Mouse (Mus musculus) gastrocnemius, adult 18-20 months (tissue): Measurements from ENCODE around the gene Nbl1. TPM values are rescaled to one million over a fixed set of nuclear protein-coding genes. Genes with fewer than 3 reads are reported as not detected.

Source experiments
- DNase-seq: peaks from one replicate; pipeline ENCODE4 v3.0.0; 2021; ENCODE audit warnings: low spot score
- total RNA-seq, 2 experiments: library from RNA; stranded (reverse); gene quantifications; 2 replicates each; pipeline ENCODE4 v1.2.3; 2021

Gene Nbl1
- total RNA-seq, 2 experiments from 2014 or later, result 18.5 to 29.9 TPM

- DNase-seq, result no peak
Measured at GRCm38 (mm10) chr4:139101546-139101945, 8.8 kb upstream of the Nbl1 start.

- DNase-seq, result no peak
Measured at GRCm38 (mm10) chr4:139100326-139100725, 7.5 kb upstream of the Nbl1 start.

GRCm38 (mm10) chr4:139096201-139096600 is 3.4 kb upstream of the Nbl1 start:
- DNase-seq, result no peak

GRCm38 (mm10) chr4:139095406-139095805 is 2.6 kb upstream of the Nbl1 start:
- DNase-seq, result no peak

GRCm38 (mm10) chr4:139093196-139093530 is 370 bp upstream of the Nbl1 start:
- DNase-seq, result no peak

GRCm38 (mm10) chr4:139091478-139092355 is 1.1 kb downstream of the Nbl1 start:
- DNase-seq, result peak; percentile 43

GRCm38 (mm10) chr4:139091066-139091465 is 1.7 kb downstream of the Nbl1 start:
- no peak for DNase-seq

GRCm38 (mm10) chr4:139090303-139090940 is 2.4 kb downstream of the Nbl1 start:
- no peak for DNase-seq

- no peak for DNase-seq
Measured at GRCm38 (mm10) chr4:139088982-139089671, 3.7 kb downstream of the Nbl1 start.

GRCm38 (mm10) chr4:139086984-139087383 is 5.8 kb downstream of the Nbl1 start:
- DNase-seq, result no peak

- DNase-seq, result peak; percentile 89
Measured at GRCm38 (mm10) chr4:139086037-139086436, 6.8 kb downstream of the Nbl1 start.

GRCm38 (mm10) chr4:139085337-139085736 is 7.5 kb downstream of the Nbl1 start:
- DNase-seq, result no peak

- DNase-seq, result no peak
Measured at GRCm38 (mm10) chr4:139082790-139083564, 9.8 kb downstream of the Nbl1 start.

- no peak for DNase-seq
Measured at GRCm38 (mm10) chr4:139081270-139081931, 11.4 kb downstream of the Nbl1 start.

GRCm38 (mm10) chr4:139080259-139080658 is 12.5 kb downstream of the Nbl1 start:
- DNase-seq, result no peak

GRCm38 (mm10) chr4:139079439-139079838 is 13.4 kb downstream of the Nbl1 start:
- no peak for DNase-seq

GRCm38 (mm10) chr4:139078726-139079125 is 14.1 kb downstream of the Nbl1 start:
- DNase-seq, result no peak

GRCm38 (mm10) chr4:139078313-139078712 is 14.5 kb downstream of the Nbl1 start:
- DNase-seq, result peak; percentile 52

- DNase-seq, result no peak
Measured at GRCm38 (mm10) chr4:139075915-139076314, 16.9 kb downstream of the Nbl1 start.

GRCm38 (mm10) chr4:139075041-139075711 is 17.6 kb downstream of the Nbl1 start, which contains the start of gene Htr6:
TSS of gene Htr6 (minus strand) at chr4:139075570.
- DNase-seq, result no peak
